Mouse (Mus musculus) testis, postnatal 10 days (tissue): Measurements from ENCODE around the gene Tmem232.
"Not testable (repeated sequence)": the region's sequence is repeated elsewhere in the genome, so short reads cannot be mapped to it uniquely, and the experiment has no call there.

Experiments used
- DNase-seq: peaks from one replicate; pipeline ENCODE4 v3.0.0; 2021; ENCODE audit warnings: low spot score

The Tmem232 gene

GRCm38 (mm10) chr17:65221687-65222086 is 318.9 kb downstream of the Tmem232 start:
- not testable (repeated sequence) for DNase-seq
